Mouse (Mus musculus) inflammation-experienced regulatory T-cells, adult 6 months (primary cell): ENCODE data around the gene Ptgfrn. TPM values are rescaled to one million over a fixed set of nuclear protein-coding genes. Genes with fewer than 3 reads are reported as not detected.

Experiments used
- ATAC-seq: one replicate; pipeline ENCODE4 v1.8.0; 2017
- polyA plus RNA-seq, 3 experiments: library from polyadenylated mRNA; unstranded; fragments of 100-300 nt; shearing (Covaris generic); gene quantifications; one replicate each; pipeline ENCODE4 v1.2.1; 2017

Gene Ptgfrn
- polyA plus RNA-seq, 3 experiments from 2014 or later: 0.55 to 2.4 (median 1.0) TPM

DNA sequence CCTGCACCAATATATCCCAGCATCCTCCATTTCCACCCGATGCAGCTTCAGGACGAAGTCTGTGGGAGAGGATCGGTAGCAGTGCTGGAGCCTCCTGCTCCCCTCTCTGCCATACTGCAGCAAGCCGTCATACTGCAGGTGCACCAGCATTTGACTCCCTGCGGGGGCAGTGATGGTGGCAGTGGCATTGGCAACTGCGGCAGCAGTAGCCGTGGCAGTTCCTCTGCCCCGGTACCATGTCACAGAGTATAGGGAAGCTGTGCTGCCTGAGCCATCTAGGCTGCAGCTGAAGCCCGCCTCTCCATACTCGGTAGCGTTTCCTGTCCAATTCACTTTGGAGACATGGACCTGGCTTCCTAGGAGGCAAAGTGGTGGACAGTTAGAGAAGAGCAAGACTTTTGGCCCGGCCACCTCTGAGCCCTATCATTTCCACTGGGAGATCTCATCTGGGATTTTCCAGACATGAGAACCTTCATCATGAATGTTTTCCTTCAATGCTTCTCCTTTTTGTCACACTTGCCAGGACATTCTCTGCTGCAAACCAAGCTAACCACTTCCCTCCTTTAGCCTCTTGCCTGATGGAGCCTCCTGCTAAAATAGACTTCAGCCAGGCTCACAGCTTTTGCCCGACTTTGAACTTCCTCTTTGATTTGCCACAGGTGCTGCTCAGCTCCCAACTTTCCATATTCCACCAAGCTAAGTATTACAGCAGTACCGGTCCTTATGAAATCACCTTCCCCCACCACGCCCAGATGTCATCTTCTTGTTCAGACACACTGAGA lies 106.3 kb downstream of the Ptgfrn start:
- no peak for ATAC-seq

DNA sequence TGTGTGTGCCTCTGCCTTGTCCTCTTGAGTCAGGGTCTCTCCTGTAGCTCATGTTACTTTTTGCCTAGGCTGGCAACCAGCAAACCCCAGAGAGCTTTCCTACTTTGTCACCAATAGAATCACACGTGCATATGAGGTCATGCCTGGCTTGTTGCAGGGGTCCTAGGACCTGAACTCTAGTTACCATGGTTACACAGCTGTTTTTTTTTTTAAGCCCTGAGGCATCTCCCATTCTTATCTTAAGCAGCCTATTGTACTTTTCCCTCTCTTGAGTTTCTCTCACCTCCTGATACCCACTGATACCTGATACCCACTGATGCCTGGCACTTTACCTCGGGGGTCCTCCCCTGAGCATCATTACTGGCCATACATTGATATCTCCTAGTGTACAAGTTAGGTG lies 110.3 kb downstream of the Ptgfrn start:
- no peak for ATAC-seq

DNA sequence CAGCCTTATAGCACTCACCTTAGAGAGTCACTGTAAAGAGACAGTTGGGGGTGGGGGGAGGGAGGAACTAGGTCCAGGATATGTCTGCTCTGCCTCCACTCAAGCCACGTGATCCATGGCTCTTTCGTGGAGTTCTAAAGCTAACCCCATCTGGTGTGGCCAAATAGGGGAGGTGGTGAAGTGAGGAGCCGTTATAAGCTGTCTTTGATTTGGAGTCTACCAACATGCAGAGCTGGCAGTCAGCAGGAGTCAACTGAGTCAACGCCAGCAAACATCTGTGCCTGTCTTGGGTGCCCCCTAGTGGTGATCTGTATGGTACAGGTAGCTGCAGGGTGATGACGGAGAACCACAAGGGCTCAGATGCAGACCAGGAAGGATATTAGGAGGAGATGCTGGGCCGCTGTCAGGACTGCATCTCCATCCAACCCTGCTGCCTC lies 111.2 kb downstream of the Ptgfrn start:
- peak; percentile 96 for ATAC-seq

DNA sequence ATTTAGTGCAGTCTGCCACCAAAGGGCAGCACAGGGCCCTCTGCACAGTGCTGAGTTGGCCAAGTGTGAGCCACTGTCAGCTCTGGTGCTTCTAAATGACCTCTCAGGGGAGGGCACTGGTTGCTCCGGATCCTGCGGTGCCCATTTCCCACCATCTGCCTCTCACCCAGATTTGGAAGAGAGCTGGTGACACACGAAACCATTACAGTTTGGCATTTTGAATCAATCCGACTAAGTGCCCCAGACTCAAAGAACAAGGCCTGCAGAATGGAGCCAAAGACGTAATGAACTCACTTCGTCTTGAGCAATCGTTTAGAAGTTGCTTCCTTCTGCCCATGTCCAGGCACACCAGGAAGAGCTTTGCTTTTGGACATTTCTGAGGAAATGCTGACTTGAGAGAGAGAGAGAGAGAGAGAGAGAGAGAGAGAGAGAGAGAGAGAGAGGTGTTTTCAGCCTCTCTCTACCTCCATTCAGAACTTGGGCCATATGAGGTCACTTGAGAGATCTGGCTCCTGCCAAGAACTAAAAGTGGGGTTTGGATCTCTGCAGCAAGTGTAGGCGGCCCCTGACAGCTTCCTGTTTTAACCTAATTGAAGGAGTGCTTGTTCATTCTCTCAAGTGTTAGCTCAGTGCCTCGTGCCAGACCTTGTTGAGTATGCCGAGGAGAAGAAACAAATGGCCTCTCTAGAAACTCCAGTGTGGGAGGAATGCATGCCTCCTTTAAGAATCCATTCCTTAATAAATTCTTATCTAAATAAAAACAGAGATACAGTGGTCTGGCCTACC lies 112.1 kb downstream of the Ptgfrn start:
- no peak for ATAC-seq

DNA sequence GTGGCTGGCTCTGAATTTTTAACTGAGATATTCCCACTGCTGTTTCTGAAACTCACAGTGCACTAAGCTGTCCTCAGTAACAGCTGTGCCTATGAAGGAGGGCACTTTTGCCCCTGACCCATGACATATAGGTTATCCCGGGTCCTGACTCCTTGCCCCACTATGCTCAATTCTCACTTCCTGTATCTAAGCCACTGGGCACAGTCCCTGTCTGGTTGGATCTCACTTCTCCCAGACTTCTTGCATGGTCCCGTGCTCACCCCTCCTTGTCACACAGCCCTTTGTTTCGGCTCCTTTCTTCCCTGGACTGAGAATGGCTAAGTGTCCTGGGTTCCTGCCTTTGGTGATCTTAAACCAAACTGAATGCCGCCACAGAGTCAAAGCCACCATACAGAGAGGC lies 115.8 kb downstream of the Ptgfrn start:
- ATAC-seq: no peak

DNA sequence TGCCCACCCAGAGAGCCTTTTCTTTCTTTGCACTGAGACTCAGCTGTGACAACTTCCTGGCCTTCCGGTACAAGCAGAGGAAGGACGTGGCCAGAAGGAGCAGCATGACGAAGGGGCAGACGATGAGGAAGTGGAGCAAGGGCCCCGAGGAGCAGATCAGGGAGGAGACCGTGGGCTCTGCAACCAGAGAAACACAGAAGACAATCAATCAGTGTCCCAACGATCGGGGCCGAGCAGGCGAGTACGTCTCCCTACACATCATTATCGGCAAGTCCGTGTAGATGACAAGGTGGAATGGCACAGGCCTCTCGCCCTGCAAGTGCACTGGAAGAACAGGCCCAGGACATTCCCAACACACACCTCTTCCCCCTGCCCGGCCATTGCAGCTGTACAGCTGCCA lies 116.4 kb downstream of the Ptgfrn start:
- ATAC-seq: peak; percentile 26

DNA sequence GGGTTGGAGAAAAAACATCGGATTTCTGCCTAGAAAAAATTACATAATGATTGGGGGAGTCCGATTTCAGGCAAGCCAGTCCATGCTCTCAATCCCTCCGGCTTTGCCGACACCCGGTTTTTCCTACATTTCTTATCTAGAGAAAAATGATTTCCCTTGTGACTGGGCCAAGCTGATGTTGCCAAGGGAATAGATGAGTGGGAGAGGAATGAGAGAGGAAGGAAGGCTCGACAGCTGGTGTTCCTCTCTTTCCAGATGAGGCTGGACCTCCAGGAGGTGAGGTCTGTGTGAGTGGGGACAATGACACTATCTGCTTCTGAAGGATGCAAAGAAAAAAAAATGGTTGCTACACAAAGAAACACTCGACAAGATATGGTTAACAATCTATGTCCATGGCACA lies 116.9 kb downstream of the Ptgfrn start:
- ATAC-seq: no peak

Other genes starting within 250 kb of the Ptgfrn start
- gene Trim45, start 188.1 kb downstream of the Ptgfrn start, polyA plus RNA-seq: 1 to 10 TPM; 1.0 to 1.3 (median 1.1) TPM
- gene Ttf2, start 140.6 kb downstream of the Ptgfrn start, polyA plus RNA-seq: 10 to 100 TPM; 12.2 to 18.2 (median 14.0) TPM
- 10 to 100 TPM; 10.9 to 26.5 (median 26.5) TPM for gene Cd101, start 80.7 kb downstream of the Ptgfrn start, polyA plus RNA-seq
- gene Cd2, start 177.7 kb upstream of the Ptgfrn start, polyA plus RNA-seq: 1,000 to 10,000 TPM; 1,311 to 1,764 (median 1,493) TPM